Mouse (Mus musculus) G1E (cell line): ENCODE data around the gene Rgs7. TPM values are rescaled to one million over a fixed set of nuclear protein-coding genes. Genes with fewer than 3 reads are reported as not detected.

Source experiments
- ATAC-seq: 2 replicates; pipeline ENCODE4 v1.8.0; 2016; ENCODE audit warnings: mild to moderate bottlenecking; ENCODE audit not compliant: insufficient number of reproducible peaks, poor library complexity, low FRiP score, severe bottlenecking; ENCODE audit errors: extremely low read depth
- DNase-seq: peaks from one replicate; pipeline ENCODE4 v3.0.0; 2012; ENCODE audit warnings: low spot score
- H3K27me3 ChIP-seq: 2 replicates; pipeline ENCODE4 v1.6.1; 2012; ENCODE audit warnings: mild to moderate bottlenecking, low read length, inconsistent platforms; ENCODE audit not compliant: insufficient read depth
- H3K36me3 ChIP-seq: replicated peaks from 2 replicates; pipeline ENCODE3; 2012; ENCODE audit warnings: mild to moderate bottlenecking, inconsistent platforms
- H3K4me1 ChIP-seq: 2 replicates; pipeline ENCODE4 v1.6.1; 2012; ENCODE audit warnings: low read depth, low read length, inconsistent platforms, mixed read lengths; ENCODE audit not compliant: insufficient read depth
- H3K4me3 ChIP-seq: 2 replicates; pipeline ENCODE4 v1.5.1; 2012; ENCODE audit warnings: low read depth, mild to moderate bottlenecking, inconsistent platforms, low read length, moderate library complexity, mixed read lengths
- H3K9me3 ChIP-seq: replicated peaks from 2 replicates; pipeline ENCODE4 v1.6.1; 2012; ENCODE audit warnings: inconsistent platforms
- CTCF ChIP-seq: IDR thresholded peaks from 2 replicates; pipeline ENCODE4 v1.5.1; 2012; ENCODE audit warnings: low read depth, low read length, inconsistent platforms, mixed read lengths
- GATA1 ChIP-seq: IDR thresholded peaks from 2 replicates; pipeline ENCODE4 v1.6.1; 2012; ENCODE audit warnings: borderline replicate concordance, low read length, inconsistent platforms, mixed read lengths
- GATA2 ChIP-seq: IDR thresholded peaks from 2 replicates; pipeline ENCODE4 v1.6.1; 2012; ENCODE audit warnings: low read depth, low read length, inconsistent platforms, borderline replicate concordance
- POLR2AphosphoS5 ChIP-seq: IDR thresholded peaks from 2 replicates; pipeline ENCODE4 v1.6.1; 2012; ENCODE audit warnings: low read depth, low read length, inconsistent platforms; ENCODE audit not compliant: insufficient replicate concordance
- TAL1 ChIP-seq: conservative IDR thresholded peaks from 2 replicates; pipeline ENCODE4 v1.6.1; 2012; ENCODE audit warnings: low read depth, low read length, inconsistent platforms, mixed read lengths
- polyA plus RNA-seq: library from polyadenylated mRNA; stranded (reverse); fragments of >175 nt; gene quantifications from 2 replicates; pipeline ENCODE4 v1.2.3, GENCODE M21; 2012
- total RNA-seq, 2 experiments: library from RNA; stranded (forward) in 1 of 2; stranded (reverse) in 1 of 2; fragments of 200-1000 nt in 1 of 2; fragments of >200 nt in 1 of 2; fragmentation: Nextera tagmentation in 1 of 2; gene quantifications; 2 replicates each; pipeline ENCODE4 v1.2.3; 2014 to 2017

The Rgs7 gene
- total and polyA plus RNA-seq, 3 experiments: 0.05 TPM; not detected in 2

DNA sequence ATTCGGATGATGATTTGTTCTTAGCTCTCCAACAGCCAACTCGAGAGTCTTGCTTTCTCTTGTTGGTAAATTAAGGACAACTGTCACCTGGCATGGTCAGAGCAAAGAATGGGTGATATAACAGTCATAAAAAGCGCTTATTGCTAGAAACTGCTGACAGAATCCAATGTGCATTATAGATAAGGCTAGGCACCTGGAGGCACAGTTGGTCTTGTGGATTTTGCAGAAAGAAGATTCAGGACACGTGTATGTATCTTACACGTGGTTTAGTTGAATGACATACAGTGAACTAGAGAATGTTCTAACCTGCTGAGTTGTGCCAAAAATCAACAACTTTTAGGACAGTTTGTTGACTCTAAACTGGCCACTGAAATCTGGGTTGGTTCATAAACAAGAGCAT lies 386.9 kb downstream of the Rgs7 start:
- H3K4me1 ChIP-seq: no peaks in the 10 kb centered on the region
- ATAC-seq (no peak), DNase-seq (no peak)
- no peaks in the 10 kb centered on the region for H3K27me3 ChIP-seq
- TF ChIP-seq GATA1: no peak
- H3K36me3 ChIP-seq: no peaks in the 10 kb centered on the region
- H3K4me3 ChIP-seq: no peak overlapping the region
- peaks cover 14% of the 10 kb centered on the region for H3K9me3 ChIP-seq

GRCm38 (mm10) chr1:175097014-175097413 lies 395.3 kb downstream of the Rgs7 start:
- TF ChIP-seq TAL1 (no peak), GATA1 (no peak), POLR2AphosphoS5 (no peak), CTCF (no peak), GATA2 (no peak)
- no peak for ATAC-seq
- H3K4me1 ChIP-seq: no peaks in the 10 kb centered on the region
- no peaks in the 10 kb centered on the region for H3K27me3 ChIP-seq
- no peak for DNase-seq
- no peaks in the 10 kb centered on the region for H3K36me3 ChIP-seq
- peaks cover 8% of the 10 kb centered on the region; the same call in 1 of the 2 replicates for H3K9me3 ChIP-seq
- no peak overlapping the region for H3K4me3 ChIP-seq

GRCm38 (mm10) chr1:175082104-175082503 lies 410.2 kb downstream of the Rgs7 start:
- no peaks in the 10 kb centered on the region for H3K36me3 ChIP-seq
- no peak for TF ChIP-seq CTCF
- no peak for TF ChIP-seq GATA1
- no peak for TF ChIP-seq GATA2
- H3K27me3 ChIP-seq: no peaks in the 10 kb centered on the region
- H3K9me3 ChIP-seq: peaks cover 3% of the 10 kb centered on the region; the same call in 1 of the 2 replicates
- DNase-seq: no peak
- H3K4me1 ChIP-seq: no peaks in the 10 kb centered on the region
- H3K4me3 ChIP-seq: no peak overlapping the region
- no peak for ATAC-seq

DNA sequence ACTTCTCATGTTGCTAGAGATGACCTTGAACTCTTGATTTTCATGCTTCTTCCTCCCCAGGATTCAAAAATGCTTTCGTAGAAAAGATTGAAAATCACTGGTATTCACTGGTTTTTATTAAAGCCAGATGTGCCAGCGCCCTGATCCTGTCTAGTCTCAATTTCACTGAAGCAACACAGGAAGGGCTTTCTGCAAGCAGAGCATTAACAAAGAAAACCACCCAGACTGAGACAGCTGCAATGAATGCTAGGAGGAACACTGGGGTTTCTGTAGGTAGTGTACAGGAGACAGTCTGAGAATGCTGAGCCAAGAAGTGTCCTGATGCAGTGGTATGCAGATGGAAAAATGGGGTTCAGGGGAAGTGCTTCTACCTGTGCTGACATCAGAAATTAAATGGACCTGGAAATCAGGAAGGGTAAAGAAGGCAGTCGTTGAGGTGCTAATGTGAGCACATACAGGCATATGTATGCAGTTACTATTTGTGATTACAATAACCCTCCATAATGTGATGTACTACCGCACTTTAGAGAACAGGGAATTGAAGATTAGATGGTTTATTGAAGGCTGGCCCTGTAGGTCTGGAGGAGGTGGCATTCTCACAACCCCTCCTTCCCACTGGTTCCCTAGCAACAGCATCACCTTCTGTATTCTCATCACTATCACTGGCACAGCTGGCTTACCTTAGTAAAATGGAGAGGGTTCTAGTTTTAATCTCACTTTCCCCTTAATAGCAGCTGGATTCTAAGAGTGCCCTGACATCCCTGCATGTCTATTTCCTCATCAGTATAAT lies 412.3 kb downstream of the Rgs7 start:
- Histone ChIP-seq H3K27me3 (no peaks in the 10 kb centered on the region), H3K4me1 (no peaks in the 10 kb centered on the region), H3K36me3 (no peaks in the 10 kb centered on the region), H3K4me3 (no peak overlapping the region), H3K9me3 (peaks cover 3% of the 10 kb centered on the region; the same call in 1 of the 2 replicates)
- TF ChIP-seq POLR2AphosphoS5: no peak
- TF ChIP-seq GATA1: no peak
- no peak for TF ChIP-seq TAL1
- TF ChIP-seq GATA2: no peak
- no peak for TF ChIP-seq CTCF
- no peak for ATAC-seq
- no peak for DNase-seq

DNA sequence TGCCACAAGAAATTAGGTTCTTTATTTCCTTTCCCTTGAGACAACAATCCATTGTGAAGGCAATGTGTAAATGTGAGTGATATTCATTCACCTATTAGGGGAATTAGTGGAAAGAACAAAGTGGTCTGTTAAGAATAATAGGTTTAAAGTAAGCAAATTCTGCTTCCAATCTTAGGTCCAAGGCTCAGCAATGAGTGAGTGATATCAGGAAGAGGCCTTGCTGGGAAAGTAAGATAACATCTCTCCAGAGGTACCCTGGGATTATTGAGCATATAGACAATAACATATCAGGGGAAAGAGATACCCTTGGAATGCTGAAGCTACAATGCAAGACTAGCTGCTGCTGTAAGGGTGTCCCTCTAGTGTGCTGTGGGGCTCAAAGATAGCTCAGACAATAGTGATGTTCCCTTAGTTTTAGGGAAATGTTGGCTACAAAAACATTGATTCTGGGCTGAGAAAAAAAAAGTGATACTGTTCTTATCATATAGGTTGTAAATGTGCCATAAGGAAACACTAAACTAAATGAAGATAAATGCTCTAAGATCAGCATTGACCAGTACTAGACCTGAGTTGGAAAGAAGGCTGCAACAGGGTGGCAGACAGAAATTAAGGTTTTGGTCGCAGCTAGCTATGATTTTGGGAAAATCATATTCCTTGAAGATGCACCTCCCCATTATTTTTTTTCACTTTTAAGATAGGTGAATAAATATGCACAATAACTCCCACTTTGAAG lies 418.6 kb downstream of the Rgs7 start:
- Histone ChIP-seq H3K4me3 (no peak overlapping the region), H3K4me1 (no peaks in the 10 kb centered on the region), H3K27me3 (no peaks in the 10 kb centered on the region), H3K36me3 (no peaks in the 10 kb centered on the region), H3K9me3 (no peaks in the 10 kb centered on the region)
- ATAC-seq (no peak), DNase-seq (no peak)
- TF ChIP-seq POLR2AphosphoS5: no peak
- no peak for TF ChIP-seq GATA2
- TF ChIP-seq CTCF: no peak
- no peak for TF ChIP-seq TAL1
- no peak for TF ChIP-seq GATA1

DNA sequence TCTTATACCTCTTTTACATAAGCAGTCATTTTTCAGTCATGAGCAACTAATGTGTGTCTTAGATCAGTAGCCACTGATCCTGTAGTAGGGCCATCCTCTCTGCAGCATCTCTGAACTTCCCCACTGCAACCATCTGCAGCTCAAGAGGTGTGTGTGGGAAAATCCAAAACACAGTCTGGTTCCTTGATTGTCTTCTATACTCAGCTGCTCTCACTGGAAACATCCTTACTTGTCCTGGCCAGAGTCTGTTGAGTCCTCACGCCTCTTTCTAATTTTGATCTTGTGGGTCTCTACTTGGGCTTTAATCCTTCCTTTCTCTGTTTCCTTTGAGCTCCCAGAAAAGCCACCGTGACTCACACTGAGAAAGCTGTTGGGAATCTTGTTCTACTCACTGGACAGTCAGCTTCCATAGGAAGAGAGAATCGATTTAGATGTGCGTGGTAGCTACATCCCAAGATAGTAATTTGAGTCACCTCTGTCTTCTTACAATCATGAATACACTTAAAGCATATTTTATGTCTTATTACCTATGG lies 422.5 kb downstream of the Rgs7 start:
- ATAC-seq (no peak), DNase-seq (no peak)
- TF ChIP-seq GATA2 (no peak), CTCF (no peak), GATA1 (no peak), TAL1 (no peak), POLR2AphosphoS5 (no peak)
- Histone ChIP-seq H3K27me3 (no peaks in the 10 kb centered on the region), H3K4me3 (no peak overlapping the region), H3K36me3 (no peaks in the 10 kb centered on the region), H3K4me1 (no peaks in the 10 kb centered on the region), H3K9me3 (no peaks in the 10 kb centered on the region)
